ENCODE assay signal across 9 mouse cellular contexts in the genomic region with DNA sequence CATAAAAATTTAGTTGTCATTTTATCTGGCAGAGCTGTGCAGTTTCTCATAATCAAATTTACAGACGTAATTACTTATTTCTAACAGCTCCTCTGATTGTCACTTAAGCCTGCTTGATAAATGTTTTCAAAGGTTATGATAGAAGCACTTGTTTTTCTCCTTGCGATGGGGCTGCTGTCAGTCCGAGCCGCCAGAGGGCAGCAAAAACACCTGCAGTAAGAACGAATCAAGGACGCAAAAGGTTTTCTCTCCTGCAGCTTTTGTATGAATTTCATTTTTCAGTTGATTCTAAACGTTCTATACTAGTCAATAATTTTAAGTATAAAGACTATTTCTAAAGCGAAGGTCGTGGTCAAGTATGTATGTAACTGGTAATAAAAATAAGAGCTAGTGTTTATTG.
DNase-seq lines count a peak whose midpoint lies in the region; ATAC-seq lines count a peak whose summit lies in the region.
"Had no signal": no experiment of that assay in that cellular context is flagged by ENCODE, and none has a peak within 500 bp of the region (broad histone marks: within the 10 kb centered on the region; RNA-seq: fewer than 3 reads in every experiment).

No protein-coding gene starts in this region.

- no peaks in the 10 kb centered on the region for H3K4me1 ChIP-seq in forebrain, embryonic 10.5 days
- H3K4me1 ChIP-seq in forebrain, embryonic 15.5 days = no peaks in the 10 kb centered on the region
- H3K4me1 ChIP-seq in midbrain, embryonic 13.5 days (replicated peaks) = no peaks in the 10 kb centered on the region
- H3K4me1 ChIP-seq: liver, embryonic 13.5 days had no signal

- H3K36me3 ChIP-seq in forebrain, embryonic 10.5 days (replicated peaks) = no peaks in the 10 kb centered on the region
- no peaks in the 10 kb centered on the region for H3K36me3 ChIP-seq in forebrain, embryonic 15.5 days
- no peaks in the 10 kb centered on the region for H3K36me3 ChIP-seq in midbrain, embryonic 13.5 days
- H3K36me3 ChIP-seq: liver, embryonic 13.5 days had no signal

- no peak overlapping the region for H3K4me2 ChIP-seq in forebrain, embryonic 15.5 days (replicated peaks)
- H3K4me2 ChIP-seq in midbrain, embryonic 13.5 days (replicated peaks) = no peak overlapping the region
- H3K4me2 ChIP-seq: liver, embryonic 13.5 days had no signal

- no peaks in the 10 kb centered on the region for H3K27me3 ChIP-seq in forebrain, embryonic 10.5 days (ENCODE audit: poor library complexity, severe bottlenecking)
- no peaks in the 10 kb centered on the region for H3K27me3 ChIP-seq in forebrain, embryonic 15.5 days
- no peaks in the 10 kb centered on the region for H3K27me3 ChIP-seq in midbrain, embryonic 13.5 days
- H3K27me3 ChIP-seq: liver, embryonic 13.5 days had no signal

- H3K9ac ChIP-seq in forebrain, embryonic 15.5 days (replicated peaks) = no peak overlapping the region
- no peak overlapping the region for H3K9ac ChIP-seq in midbrain, embryonic 13.5 days (replicated peaks)
- H3K9ac ChIP-seq: liver, embryonic 13.5 days had no signal

- DNase-seq in forebrain, embryonic 10.5 days (ENCODE audit: extremely low spot score, low spot score) = peak; percentile 59
- peak; percentile 67 for DNase-seq in ZHBTc4 (ENCODE audit: low read depth, low spot score)
- DNase-seq in cerebellum, postnatal 4 days (ENCODE audit: low spot score in 2 of 2) = peak; percentile 63 to 77
- DNase-seq in gastrocnemius, postnatal 36 days = peak; percentile 10 to 15
- peak; percentile 80 to 84 for DNase-seq in left cerebral cortex, adult 18-20 months (ENCODE audit: low spot score in 2 of 2)
- peak; percentile 5 for DNase-seq in testis, postnatal 14 days (ENCODE audit: low spot score)
- DNase-seq: liver, embryonic 13.5 days had no signal

- no peak overlapping the region for H3K4me3 ChIP-seq in forebrain, embryonic 10.5 days
- no peak overlapping the region for H3K4me3 ChIP-seq in forebrain, embryonic 15.5 days
- no peak overlapping the region for H3K4me3 ChIP-seq in midbrain, embryonic 13.5 days (replicated peaks)
- H3K4me3 ChIP-seq: liver, embryonic 13.5 days had no signal

- no peak for ATAC-seq in forebrain, embryonic 15.5 days (replicated peaks)
- ATAC-seq in midbrain, embryonic 13.5 days = 0 out of 2 replicates have a peak, but pooled peaks have one; percentile 37

- no peaks in the 10 kb centered on the region for H3K9me3 ChIP-seq in forebrain, embryonic 10.5 days
- no peaks in the 10 kb centered on the region for H3K9me3 ChIP-seq in forebrain, embryonic 15.5 days
- no peaks in the 10 kb centered on the region for H3K9me3 ChIP-seq in midbrain, embryonic 13.5 days
- H3K9me3 ChIP-seq: liver, embryonic 13.5 days had no signal

- intact Hi-C loops in gastrocnemius, postnatal 36 days (cut with DNase I) = no loop called here

- WGBS in forebrain, embryonic 10.5 days = 9% methylated on average over 9 of the region's 9 CpGs
- WGBS in forebrain, embryonic 15.5 days = 7% methylated on average over 9 of the region's 9 CpGs
- 8% methylated on average over 9 of the region's 9 CpGs for WGBS in midbrain, embryonic 13.5 days

- H3K27ac ChIP-seq in forebrain, embryonic 10.5 days = no peak overlapping the region
- H3K27ac ChIP-seq in forebrain, embryonic 15.5 days (replicated peaks) = no peak overlapping the region
- H3K27ac ChIP-seq in midbrain, embryonic 13.5 days = no peak overlapping the region
- H3K27ac ChIP-seq: liver, embryonic 13.5 days had no signal

Comparison
In these comparisons a context has a peak if more than half of its experiments do, and no peak if none do; other contexts are left out.
1. DNase-seq: peak in every context shown above with its lines; median percentile 82 in left cerebral cortex, adult 18-20 months; 70 in cerebellum, postnatal 4 days; 67 in ZHBTc4; 59 in forebrain, embryonic 10.5 days; 12 in gastrocnemius, postnatal 36 days; 5 in testis, postnatal 14 days.